Mouse (Mus musculus) regulatory T cell (primary cell): ENCODE measurements around the gene Creb3l1.

Experiments
- in situ Hi-C: fragments of 300-600 bp; cut with MboI, MseI; formaldehyde crosslinking; loops from one replicate; pipeline ENCODE4 v1.15.1; 2025; ENCODE audit warnings: high pct_unique_total_duplicates

Creb3l1 gene

GRCm38 (mm10) chr2:92006491-92006890 lies 17.8 kb downstream of the Creb3l1 start:
- in situ Hi-C loops = no loop called here

DNA sequence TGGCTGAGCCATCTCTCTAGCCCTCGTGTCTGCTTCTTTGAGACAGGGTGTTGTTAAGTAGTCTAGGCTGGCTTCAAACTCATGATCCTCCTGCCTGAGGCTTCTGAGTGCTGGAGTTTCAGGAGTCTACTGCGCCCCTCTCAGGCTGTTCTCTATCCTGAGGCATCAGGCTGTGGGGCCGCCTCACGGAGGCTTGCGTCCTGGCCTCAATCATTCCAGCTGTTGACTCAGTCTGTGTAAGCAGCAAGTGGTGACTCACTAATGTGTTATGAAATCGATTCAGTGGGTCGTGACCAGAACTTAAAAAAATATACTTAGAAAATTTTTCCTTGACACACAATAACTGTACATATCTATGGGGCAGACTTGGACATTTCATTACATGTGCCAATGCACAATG lies 19.7 kb downstream of the Creb3l1 start:
- in situ Hi-C loops = no loop called here

DNA sequence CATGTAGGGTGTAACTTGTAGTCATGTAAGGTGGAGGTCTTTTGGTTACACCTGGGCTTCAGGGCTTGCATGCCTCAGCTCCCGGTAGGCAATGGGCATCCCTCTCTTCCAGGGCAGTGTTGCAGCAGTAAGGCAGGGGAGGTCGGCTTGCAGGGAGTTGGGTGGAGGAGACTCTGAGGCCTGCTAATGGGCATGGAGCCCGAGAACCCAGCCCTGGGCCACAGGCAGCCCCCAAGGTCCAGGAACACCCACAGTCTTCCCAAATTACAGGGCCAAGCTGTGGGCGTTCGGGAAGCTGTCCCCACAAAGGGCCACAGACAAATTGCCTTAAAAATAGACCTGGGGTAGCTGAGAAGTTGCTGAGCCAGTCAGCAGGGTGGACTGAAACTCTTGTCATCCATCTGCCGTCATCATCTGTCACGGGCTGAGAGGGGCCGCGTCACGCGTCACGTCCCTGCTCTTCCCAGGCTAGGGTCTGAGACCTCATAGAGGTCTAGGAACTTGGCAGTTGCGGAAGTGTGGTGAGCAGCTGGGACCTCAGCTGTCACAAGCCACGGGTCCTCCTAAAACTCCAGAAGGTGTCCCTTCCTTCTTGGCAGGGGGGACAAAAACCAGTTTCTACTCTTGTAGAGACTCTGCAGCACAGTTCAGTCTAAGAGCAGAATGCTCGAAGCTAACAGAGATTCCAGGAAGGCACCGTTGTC lies 26.2 kb downstream of the Creb3l1 start:
- in situ Hi-C loops = loop anchor here (5.0 to 10.0 kb wide), 2 partner anchors 164 to 1197 kb away; no protein-coding TSS in a partner anchor

GRCm38 (mm10) chr2:91996006-91996405 lies 28.3 kb downstream of the Creb3l1 start:
- in situ Hi-C loops = loop anchor here (5.0 to 10.0 kb wide), 2 partner anchors 166 to 1199 kb away; no protein-coding TSS in a partner anchor

- in situ Hi-C loops = loop anchor here (10.0 kb wide), 1 partner anchor 1201 kb away; no protein-coding TSS in a partner anchor
These were observed 30.9 kb downstream of the Creb3l1 start for GRCm38 (mm10) chr2:91993409-91993808.

DNA sequence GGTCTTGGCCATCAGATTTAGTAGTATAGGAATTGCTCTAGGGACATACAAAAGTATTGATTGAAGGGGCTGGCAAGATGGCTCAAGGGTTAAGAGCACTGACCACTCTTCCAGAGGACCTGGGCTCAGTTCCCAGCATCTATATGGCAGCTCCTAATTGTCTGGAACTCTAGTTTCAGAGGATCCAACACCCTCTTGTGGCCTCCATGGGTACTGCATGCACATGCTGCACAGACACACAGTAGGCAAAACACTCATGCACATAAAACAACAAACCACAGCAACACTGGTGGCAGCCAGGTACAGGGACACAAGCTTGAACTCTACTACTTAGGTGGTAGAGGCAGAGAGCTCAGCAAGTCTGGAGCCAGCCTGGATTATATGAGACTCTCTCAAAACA lies 34.6 kb downstream of the Creb3l1 start:
- in situ Hi-C loops = loop anchor here (5.0 to 10.0 kb wide), 2 partner anchors 58 to 1205 kb away; no protein-coding TSS in a partner anchor

- in situ Hi-C loops = loop anchor here (5.0 kb wide), 1 partner anchor 60 kb away; no protein-coding TSS in a partner anchor
These were observed 36.8 kb downstream of the Creb3l1 start for GRCm38 (mm10) chr2:91987542-91987941.

- in situ Hi-C loops = loop anchor here (5.0 kb wide), 1 partner anchor 61 kb away; no protein-coding TSS in a partner anchor
These were observed 38.2 kb downstream of the Creb3l1 start for GRCm38 (mm10) chr2:91986071-91986470.

- in situ Hi-C loops = loop anchor here (5.0 kb wide), 1 partner anchor 62 kb away; no protein-coding TSS in a partner anchor
These were observed 39.3 kb downstream of the Creb3l1 start for GRCm38 (mm10) chr2:91984906-91985525.

GRCm38 (mm10) chr2:91984439-91984838 lies 39.9 kb downstream of the Creb3l1 start:
- in situ Hi-C loops = no loop called here

DNA sequence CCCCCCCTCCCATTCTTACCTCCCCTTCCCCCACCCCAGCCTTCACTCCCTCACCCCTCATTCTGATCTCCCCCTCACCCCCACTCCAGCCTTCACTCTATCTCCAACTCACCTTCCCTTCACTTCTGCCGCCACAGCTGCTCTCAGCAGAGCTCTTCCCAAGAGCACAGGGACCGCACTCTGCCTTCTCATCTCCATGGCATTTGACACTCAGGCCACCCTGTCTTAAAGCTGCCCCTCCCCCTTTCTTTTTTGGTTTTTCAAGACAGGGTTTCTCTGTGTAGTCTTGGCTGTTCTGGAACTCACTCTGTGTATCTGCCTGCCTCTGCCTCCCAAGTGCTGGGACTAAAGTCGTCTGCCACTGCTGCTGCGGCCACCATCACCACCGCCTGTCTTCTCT lies 43.5 kb downstream of the Creb3l1 start:
- in situ Hi-C loops = no loop called here

DNA sequence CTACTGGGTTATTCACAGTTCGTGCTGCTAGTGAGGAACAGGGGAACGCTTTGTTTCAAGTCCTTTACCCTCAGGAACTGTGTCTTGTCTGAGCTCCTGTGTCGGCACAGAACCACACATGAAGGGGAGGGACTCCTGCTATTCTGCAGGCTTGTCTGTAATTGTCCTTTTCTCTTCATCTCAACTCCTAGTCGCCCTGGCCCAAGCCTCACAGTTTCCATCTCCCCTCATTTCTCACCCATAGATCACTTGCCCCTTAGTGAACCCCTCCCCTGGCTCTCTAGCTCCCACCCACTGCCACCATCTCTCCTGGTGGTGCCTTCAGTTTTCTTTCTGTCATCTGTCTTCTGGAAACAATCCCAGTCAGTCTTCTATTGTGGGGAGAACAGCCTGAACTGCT lies 44.1 kb downstream of the Creb3l1 start:
- in situ Hi-C loops = no loop called here

DNA sequence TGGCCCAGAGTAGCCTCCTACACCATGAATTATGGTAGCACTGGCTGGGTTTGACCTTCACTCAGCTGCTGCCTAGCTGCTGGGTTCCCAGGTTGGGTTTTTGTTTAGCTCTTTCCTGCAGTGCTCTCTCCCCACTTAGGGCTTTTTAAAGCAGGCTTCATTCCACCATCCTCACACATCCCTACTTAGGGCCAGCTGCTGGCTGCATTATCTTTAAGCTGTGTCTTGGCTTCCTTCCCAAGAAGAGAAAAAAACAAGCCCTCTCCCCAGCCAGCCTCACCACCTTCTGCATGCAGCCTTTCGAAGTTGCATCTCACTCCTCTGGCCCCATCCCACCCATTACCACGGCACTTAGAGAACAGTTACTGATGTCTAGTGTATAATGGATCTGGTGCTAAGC lies 45.8 kb downstream of the Creb3l1 start:
- in situ Hi-C loops = no loop called here

DNA sequence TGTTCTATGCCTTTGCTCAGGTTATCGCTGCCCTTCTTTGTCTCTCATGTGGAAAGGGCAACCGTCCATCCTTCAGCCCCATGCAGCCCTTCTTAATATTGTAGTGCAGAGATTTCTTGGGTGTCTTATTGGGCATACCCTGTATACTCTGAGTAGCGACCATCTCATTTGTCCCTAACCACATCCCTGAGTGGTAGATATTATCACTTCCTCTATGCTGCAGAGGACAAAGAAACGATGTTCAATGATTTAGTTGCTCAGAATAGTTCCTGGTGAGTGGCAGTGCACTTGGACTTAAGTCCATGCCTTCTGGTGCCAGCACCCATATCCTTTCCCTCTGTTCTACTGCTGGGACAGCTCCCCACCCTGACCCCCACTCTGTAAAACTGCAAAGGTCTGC lies 46.3 kb downstream of the Creb3l1 start:
- in situ Hi-C loops = no loop called here

DNA sequence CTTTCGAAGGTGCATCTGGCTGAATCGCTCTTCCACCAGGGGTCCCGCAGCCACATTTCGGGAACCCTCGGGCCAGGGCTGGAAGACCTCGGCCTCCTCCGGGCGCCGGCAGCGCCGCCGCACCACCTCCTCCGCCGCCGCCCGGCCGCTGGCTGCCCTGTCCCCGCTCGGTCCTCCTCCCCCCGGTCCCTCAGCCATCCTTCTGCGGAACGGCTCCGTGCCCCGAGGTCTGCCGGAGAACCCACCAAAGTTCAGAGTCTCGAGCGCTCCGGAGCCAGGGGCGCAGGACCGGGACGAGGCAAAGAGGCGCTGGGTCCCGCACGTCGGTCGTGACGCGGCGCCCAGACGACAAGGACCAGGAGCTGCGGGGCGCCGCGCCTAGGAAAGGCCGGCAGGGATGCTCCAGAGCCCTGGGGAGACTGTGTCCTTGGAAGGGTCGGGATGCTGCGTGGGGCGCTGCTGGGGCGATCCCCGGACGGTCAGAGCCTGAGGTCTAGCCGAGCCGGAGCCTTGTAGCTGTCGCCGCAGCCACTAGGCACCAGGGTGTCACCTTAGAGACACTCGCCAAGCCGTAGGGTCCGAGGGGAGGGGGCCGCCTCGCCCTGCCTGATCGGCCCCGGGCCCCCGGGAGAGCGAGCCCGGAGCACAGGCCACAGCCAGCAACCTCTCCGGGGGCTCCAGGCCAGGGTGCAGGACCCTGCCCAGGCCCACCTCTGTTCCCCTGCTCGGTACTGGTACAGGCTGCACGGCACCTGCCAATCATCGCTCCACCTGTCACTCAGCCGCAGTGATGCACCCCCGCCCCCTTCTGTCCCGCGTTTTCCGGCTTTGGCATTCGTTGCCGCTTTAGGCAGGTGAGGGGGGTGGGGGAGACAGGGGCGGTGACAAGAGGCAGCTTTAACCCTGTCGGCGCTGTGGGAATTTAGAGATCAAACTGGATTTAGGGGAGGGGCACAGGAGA lies 48.4 kb downstream of the Creb3l1 start, which contains the start of gene Dgkz:
TSS of gene Dgkz (minus strand) at position 284 of the 961 bp plus-strand sequence.
- in situ Hi-C loops = no loop called here

GRCm38 (mm10) chr2:91973416-91974135 lies 50.7 kb downstream of the Creb3l1 start:
- in situ Hi-C loops = loop anchor here (25.0 kb wide), 1 partner anchor 1036 kb away; the partner anchor contains the start of gene Celf1

DNA sequence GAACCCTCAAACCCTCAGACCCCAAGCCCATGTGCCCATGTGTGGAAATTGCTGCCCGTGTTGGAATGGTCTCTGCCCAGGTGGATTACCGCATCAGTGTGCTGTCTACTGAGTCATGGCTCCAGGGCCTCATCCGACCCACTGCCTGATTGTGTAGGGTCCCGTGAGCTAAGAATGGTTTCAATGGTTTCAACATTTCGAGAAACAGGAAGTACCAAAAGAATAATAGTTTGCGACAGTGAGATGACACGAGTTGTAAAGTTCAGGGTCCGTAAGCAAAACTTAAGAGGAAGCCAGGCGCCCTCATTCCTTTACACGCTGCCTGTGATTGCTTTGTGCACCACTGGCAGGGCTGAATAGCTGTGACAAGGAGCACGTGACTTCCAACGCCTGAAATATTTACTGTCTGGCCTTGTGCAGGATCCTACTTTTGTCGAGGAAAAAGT lies 52.2 kb downstream of the Creb3l1 start:
- in situ Hi-C loops = loop anchor here (25.0 kb wide), 1 partner anchor 1035 kb away; the partner anchor contains the start of gene Celf1

- in situ Hi-C loops = loop anchor here (25.0 kb wide), 1 partner anchor 1034 kb away; the partner anchor contains the start of gene Celf1
These were observed 52.8 kb downstream of the Creb3l1 start for GRCm38 (mm10) chr2:91971231-91972097.

DNA sequence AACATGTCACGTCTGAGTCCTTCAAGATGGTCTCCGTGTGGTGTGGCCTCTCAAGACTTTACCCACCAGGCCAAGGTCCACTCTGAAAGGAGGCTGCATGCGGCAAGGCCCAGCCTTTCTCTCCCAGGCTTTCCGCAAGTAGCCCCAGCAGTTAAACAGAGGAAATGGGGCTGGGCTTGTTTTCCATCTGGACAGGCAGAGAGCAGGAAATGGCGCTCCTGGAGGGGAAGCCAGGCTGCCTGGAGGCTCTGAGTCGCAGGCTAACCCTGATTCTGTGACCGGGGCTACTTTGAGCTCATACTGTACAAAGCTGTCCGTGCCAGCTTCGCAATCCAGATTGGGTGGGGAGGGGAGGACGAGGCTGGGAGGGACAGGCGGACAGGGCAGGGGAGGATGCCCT lies 56.3 kb downstream of the Creb3l1 start:
- in situ Hi-C loops = loop anchor here (25.0 kb wide), 1 partner anchor 1031 kb away; the partner anchor contains the start of gene Celf1
